Mouse (Mus musculus) embryonic fibroblast, embryonic 13.5 days (primary cell): Measurements from ENCODE around the gene Oaz3.

Experiments used
- CTCF ChIP-seq: IDR thresholded peaks from 2 replicates; pipeline ENCODE4 v1.5.1; 2011; ENCODE audit warnings: mild to moderate bottlenecking, control low read depth, low read length, moderate library complexity, borderline replicate concordance; ENCODE audit not compliant: insufficient read depth
- POLR2A ChIP-seq: IDR thresholded peaks from 2 replicates; pipeline ENCODE4 v1.6.1; 2011; ENCODE audit warnings: low read depth, mild to moderate bottlenecking, control low read depth, low read length, moderate library complexity

DNA sequence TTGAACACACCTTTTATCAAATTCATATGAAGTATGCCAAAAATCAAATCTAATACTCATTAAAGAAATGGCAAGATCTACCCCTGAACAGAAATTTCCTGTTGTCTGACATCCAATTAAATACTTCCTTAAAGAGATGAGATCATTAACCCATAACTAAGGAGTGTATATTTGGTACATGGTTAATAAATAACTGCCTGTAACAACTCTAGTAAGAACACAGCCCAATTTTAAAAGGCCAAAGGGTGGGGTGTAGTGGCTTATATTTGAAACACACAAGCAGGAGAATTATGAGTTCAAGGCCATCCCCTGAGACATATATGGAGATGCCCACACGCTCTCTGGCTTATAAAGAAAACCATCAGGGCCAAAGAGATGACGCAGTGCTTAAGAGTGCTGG, 5.7 kb upstream of the Oaz3 start:
- no peak for TF ChIP-seq CTCF
- TF ChIP-seq POLR2A, result no peak
